Mouse (Mus musculus) neural tube, embryonic 11.5 days (tissue): ENCODE measurements around the gene Cpn2. TPM values are rescaled to one million over a fixed set of nuclear protein-coding genes. Genes with fewer than 3 reads are reported as not detected.
A peak's percentile ranks its signal among the peaks of the same experiment; 100 is the strongest.

ENCODE experiments used
- ATAC-seq: fragments of 200-750 bp; cut with Nextera tagmentation; 2 replicates; pipeline ENCODE4 v1.8.0; 2017; ENCODE audit warnings: moderate number of reproducible peaks, mild to moderate bottlenecking, moderate TSS enrichment, moderate library complexity; ENCODE audit not compliant: insufficient read depth, low FRiP score, low TSS enrichment
- DNase-seq: peaks from one replicate; pipeline ENCODE4 v3.0.0-alpha.2; 2015; ENCODE audit warnings: low spot score
- H3K27ac ChIP-seq: fragments of 300-500 bp; sonication (generic); 2 replicates; pipeline ENCODE4 v1.5.1; 2014; ENCODE audit warnings: low read depth, mild to moderate bottlenecking, low read length
- H3K27me3 ChIP-seq: fragments of 300-500 bp; sonication (generic); 2 replicates; pipeline ENCODE4 v1.6.1; 2014; ENCODE audit warnings: mild to moderate bottlenecking, low read length, mixed read lengths; ENCODE audit not compliant: control insufficient read depth, insufficient read depth
- H3K36me3 ChIP-seq: fragments of 300-500 bp; sonication (generic); 2 replicates; pipeline ENCODE4 v1.6.1; 2014; ENCODE audit warnings: mild to moderate bottlenecking, low read length, moderate library complexity, mixed read lengths; ENCODE audit not compliant: control insufficient read depth, insufficient read depth
- H3K4me1 ChIP-seq: fragments of 300-500 bp; sonication (generic); 2 replicates; pipeline ENCODE4 v1.6.1; 2014; ENCODE audit warnings: low read length, mixed read lengths; ENCODE audit not compliant: control insufficient read depth, insufficient read depth
- H3K4me2 ChIP-seq: fragments of 300-500 bp; sonication (generic); 2 replicates; pipeline ENCODE4 v1.6.1; 2014; ENCODE audit warnings: low read depth, mild to moderate bottlenecking, moderate library complexity
- H3K4me3 ChIP-seq: fragments of 300-500 bp; sonication (generic); 2 replicates; pipeline ENCODE4 v1.5.1; 2014; ENCODE audit warnings: low read depth, low read length
- H3K9ac ChIP-seq: fragments of 300-500 bp; sonication (generic); 2 replicates; pipeline ENCODE4 v1.6.1; 2014; ENCODE audit warnings: mild to moderate bottlenecking, low read length
- H3K9me3 ChIP-seq: fragments of 300-500 bp; sonication (generic); 2 replicates; pipeline ENCODE4 v1.6.1; 2016; ENCODE audit warnings: low read length; ENCODE audit not compliant: control insufficient read depth
- WGBS: fragments of 180-500 bp; shearing (Covaris S2); extraction: QIAGEN DNeasy Blood & Tissue Kit; methylation state at CpG from one replicate; pipeline ENCODE4 v1.1.7; 2014; 5-methylcytosine and 5-hydroxymethylcytosine counted together
- polyA plus RNA-seq: library from polyadenylated mRNA; unstranded; fragments of >200 nt; fragmentation: Nextera tagmentation; extraction: Ambion mirVana; gene quantifications from 2 replicates; pipeline ENCODE4 v1.2.1, GENCODE M21; 2014

Cpn2 gene
- polyA plus RNA-seq, 1 experiment from 2014 or later = not detected

GRCm38 (mm10) chr16:30271223-30271761 is 4.0 kb upstream of the Cpn2 start:
- DNase-seq = no peak
- no peak overlapping the region for H3K4me3 ChIP-seq
- no peak overlapping the region for H3K27ac ChIP-seq
- H3K27me3 ChIP-seq = no peaks in the 10 kb centered on the region
- no peak for ATAC-seq
- H3K4me1 ChIP-seq = no peaks in the 10 kb centered on the region
- H3K36me3 ChIP-seq = no peaks in the 10 kb centered on the region
- H3K4me2 ChIP-seq = no peak overlapping the region
- no peaks in the 10 kb centered on the region for H3K9me3 ChIP-seq
- no peak overlapping the region for H3K9ac ChIP-seq
- 69% methylated on average over 8 of the region's 8 CpGs for WGBS

GRCm38 (mm10) chr16:30266561-30266960 is 738 bp downstream of the Cpn2 start:
- WGBS = 82% methylated on average over 5 of the region's 5 CpGs
- DNase-seq (no peak), ATAC-seq (no peak)
- H3K9ac ChIP-seq = no peak overlapping the region
- H3K4me1 ChIP-seq = no peaks in the 10 kb centered on the region
- H3K27ac ChIP-seq = no peak overlapping the region
- no peak overlapping the region for H3K4me3 ChIP-seq
- no peak overlapping the region for H3K4me2 ChIP-seq
- no peaks in the 10 kb centered on the region for H3K27me3 ChIP-seq
- H3K9me3 ChIP-seq = no peaks in the 10 kb centered on the region
- H3K36me3 ChIP-seq = no peaks in the 10 kb centered on the region

- WGBS = 71% methylated on average over 4 of the region's 4 CpGs
- Histone ChIP-seq H3K27ac (no peak overlapping the region), H3K9ac (no peak overlapping the region), H3K4me2 (no peak overlapping the region), H3K27me3 (no peaks in the 10 kb centered on the region), H3K4me3 (no peak overlapping the region), H3K9me3 (no peaks in the 10 kb centered on the region), H3K4me1 (no peaks in the 10 kb centered on the region), H3K36me3 (no peaks in the 10 kb centered on the region)
- DNase-seq (no peak), ATAC-seq (no peak)
Measured at GRCm38 (mm10) chr16:30265611-30266010, 1.7 kb downstream of the Cpn2 start.

GRCm38 (mm10) chr16:30263156-30263555 is 4.1 kb downstream of the Cpn2 start:
- no peak for DNase-seq
- no peak overlapping the region for H3K4me2 ChIP-seq
- ATAC-seq = no peak
- H3K9me3 ChIP-seq = no peaks in the 10 kb centered on the region
- no peaks in the 10 kb centered on the region for H3K27me3 ChIP-seq
- no peaks in the 10 kb centered on the region for H3K4me1 ChIP-seq
- no peaks in the 10 kb centered on the region for H3K36me3 ChIP-seq
- H3K9ac ChIP-seq = no peak overlapping the region
- H3K27ac ChIP-seq = no peak overlapping the region
- H3K4me3 ChIP-seq = no peak overlapping the region
- 62% methylated on average over 4 of the region's 4 CpGs for WGBS

GRCm38 (mm10) chr16:30262664-30263063 is 4.6 kb downstream of the Cpn2 start:
- WGBS = 3% methylated on average over 2 of the region's 2 CpGs
- Histone ChIP-seq H3K9me3 (no peaks in the 10 kb centered on the region), H3K4me1 (no peaks in the 10 kb centered on the region), H3K4me2 (no peak overlapping the region), H3K36me3 (no peaks in the 10 kb centered on the region), H3K27me3 (no peaks in the 10 kb centered on the region), H3K27ac (no peak overlapping the region), H3K4me3 (no peak overlapping the region), H3K9ac (no peak overlapping the region)
- DNase-seq (peak; percentile 71), ATAC-seq (no peak)

GRCm38 (mm10) chr16:30262157-30262556 is 5.1 kb downstream of the Cpn2 start:
- H3K9me3 ChIP-seq = no peaks in the 10 kb centered on the region
- no peak for DNase-seq
- H3K4me3 ChIP-seq = no peak overlapping the region
- no peak overlapping the region for H3K4me2 ChIP-seq
- H3K27ac ChIP-seq = no peak overlapping the region
- no peak for ATAC-seq
- H3K4me1 ChIP-seq = no peaks in the 10 kb centered on the region
- no peaks in the 10 kb centered on the region for H3K36me3 ChIP-seq
- H3K9ac ChIP-seq = no peak overlapping the region
- H3K27me3 ChIP-seq = no peaks in the 10 kb centered on the region
- 91% methylated on average over 10 of the region's 10 CpGs for WGBS

GRCm38 (mm10) chr16:30261341-30261740 is 6.0 kb downstream of the Cpn2 start:
- Histone ChIP-seq H3K9ac (no peak overlapping the region), H3K4me1 (no peaks in the 10 kb centered on the region), H3K4me3 (no peak overlapping the region), H3K36me3 (no peaks in the 10 kb centered on the region), H3K4me2 (no peak overlapping the region), H3K27me3 (no peaks in the 10 kb centered on the region), H3K9me3 (no peaks in the 10 kb centered on the region), H3K27ac (no peak overlapping the region)
- 92% methylated on average over 9 of the region's 9 CpGs for WGBS
- ATAC-seq (no peak), DNase-seq (no peak)

GRCm38 (mm10) chr16:30260012-30260635 is 7.2 kb downstream of the Cpn2 start:
- no peaks in the 10 kb centered on the region for H3K4me1 ChIP-seq
- no peak overlapping the region for H3K9ac ChIP-seq
- H3K27me3 ChIP-seq = no peaks in the 10 kb centered on the region
- WGBS = 90% methylated on average over 15 of the region's 15 CpGs
- DNase-seq (no peak), ATAC-seq (no peak)
- H3K4me2 ChIP-seq = no peak overlapping the region
- H3K36me3 ChIP-seq = no peaks in the 10 kb centered on the region
- H3K4me3 ChIP-seq = no peak overlapping the region
- no peaks in the 10 kb centered on the region for H3K9me3 ChIP-seq
- H3K27ac ChIP-seq = no peak overlapping the region

- DNase-seq (no peak), ATAC-seq (no peak)
- Histone ChIP-seq H3K9ac (no peak overlapping the region), H3K36me3 (no peaks in the 10 kb centered on the region), H3K27me3 (no peaks in the 10 kb centered on the region), H3K4me1 (no peaks in the 10 kb centered on the region), H3K9me3 (no peaks in the 10 kb centered on the region), H3K27ac (no peak overlapping the region), H3K4me3 (no peak overlapping the region), H3K4me2 (no peak overlapping the region)
- WGBS = 84% methylated on average over 10 of the region's 10 CpGs
Measured at GRCm38 (mm10) chr16:30259444-30259843, 7.9 kb downstream of the Cpn2 start.
